Mouse (Mus musculus): ENCODE measurements at regions not wholly inside any gene's neighbourhood (a gene's known extent, or its start where the extent isn't known, plus 50 kb on each side); places are given as distances from the start of the nearest gene placed in this dataset.
"Not testable (repeated sequence)": the region's sequence is repeated elsewhere in the genome, so short reads cannot be mapped to it uniquely, and the experiment has no call there.

- H3K9ac ChIP-seq (ENCODE audit: low read length): no peak overlapping the region
- no peak overlapping the region for H3K4me3 ChIP-seq (ENCODE audit: low read depth, low read length)
- H3K27ac ChIP-seq (replicated peaks): no peak overlapping the region
- no peaks in the 10 kb centered on the region for H3K36me3 ChIP-seq (ENCODE audit: control insufficient read depth, insufficient read depth, low read length)
- H3K4me1 ChIP-seq (replicated peaks; ENCODE audit: control insufficient read depth, insufficient read depth): no peaks in the 10 kb centered on the region
- ATAC-seq (ENCODE audit: low FRiP score, low TSS enrichment): no peak
- no peak for TF ChIP-seq CTCF (IDR thresholded peaks at IDR 0.05; ENCODE audit: low read depth)
- TF ChIP-seq EP300 (optimal IDR thresholded peaks at IDR 0.05): no peak
- H3K27me3 ChIP-seq (ENCODE audit: control insufficient read depth, insufficient read depth, low read length): no peaks in the 10 kb centered on the region
- no peak overlapping the region for H3K4me2 ChIP-seq (replicated peaks; ENCODE audit: low read depth)
- 63% methylated on average over 4 of the region's 4 CpGs for WGBS
- no peak for DNase-seq (ENCODE audit: low spot score)
- no peaks in the 10 kb centered on the region for H3K9me3 ChIP-seq (ENCODE audit: control insufficient read depth, low read length)
Observed at GRCm38 (mm10) chr17:9223097-9223496, 198.8 kb upstream of the Gm17728 start.

- 56% methylated on average over 10 of the region's 10 CpGs for WGBS
- no peak for ATAC-seq (ENCODE audit: low FRiP score, low TSS enrichment)
- no peak overlapping the region for H3K4me2 ChIP-seq (replicated peaks; ENCODE audit: low read depth)
- no peaks in the 10 kb centered on the region for H3K27me3 ChIP-seq (ENCODE audit: control insufficient read depth, insufficient read depth, low read length)
- no peak overlapping the region for H3K4me3 ChIP-seq (ENCODE audit: low read depth, low read length)
- H3K9me3 ChIP-seq (ENCODE audit: control insufficient read depth, low read length): no peaks in the 10 kb centered on the region
- TF ChIP-seq CTCF (IDR thresholded peaks at IDR 0.05; ENCODE audit: low read depth): no peak
- TF ChIP-seq EP300 (optimal IDR thresholded peaks at IDR 0.05): no peak
- H3K36me3 ChIP-seq (ENCODE audit: control insufficient read depth, insufficient read depth, low read length): no peaks in the 10 kb centered on the region
- H3K27ac ChIP-seq (replicated peaks): no peak overlapping the region
- DNase-seq (ENCODE audit: low spot score): no peak
- H3K4me1 ChIP-seq (replicated peaks; ENCODE audit: control insufficient read depth, insufficient read depth): no peaks in the 10 kb centered on the region
- H3K9ac ChIP-seq (ENCODE audit: low read length): no peak overlapping the region
Observed at GRCm38 (mm10) chr17:9227872-9228575, 193.8 kb upstream of the Gm17728 start.

GRCm38 (mm10) chr17:9235141-9235571 lies 186.7 kb upstream of the Gm17728 start:
- no peak overlapping the region for H3K4me2 ChIP-seq (replicated peaks; ENCODE audit: low read depth)
- no peak for ATAC-seq (ENCODE audit: low FRiP score, low TSS enrichment)
- TF ChIP-seq CTCF (IDR thresholded peaks at IDR 0.05; ENCODE audit: low read depth) (no peak), EP300 (optimal IDR thresholded peaks at IDR 0.05) (no peak)
- no peak overlapping the region for H3K27ac ChIP-seq (replicated peaks)
- no peaks in the 10 kb centered on the region for H3K27me3 ChIP-seq (ENCODE audit: control insufficient read depth, insufficient read depth, low read length)
- H3K4me3 ChIP-seq (ENCODE audit: low read depth, low read length): no peak overlapping the region
- no peak overlapping the region for H3K9ac ChIP-seq (ENCODE audit: low read length)
- no peak for DNase-seq (ENCODE audit: low spot score)
- no peaks in the 10 kb centered on the region for H3K4me1 ChIP-seq (replicated peaks; ENCODE audit: control insufficient read depth, insufficient read depth)
- 40% methylated on average over 6 of the region's 6 CpGs for WGBS
- no peaks in the 10 kb centered on the region for H3K9me3 ChIP-seq (ENCODE audit: control insufficient read depth, low read length)
- no peaks in the 10 kb centered on the region for H3K36me3 ChIP-seq (ENCODE audit: control insufficient read depth, insufficient read depth, low read length)

- Histone ChIP-seq H3K4me3 (ENCODE audit: low read depth, low read length) (no peak overlapping the region), H3K27ac (replicated peaks) (no peak overlapping the region), H3K4me2 (replicated peaks; ENCODE audit: low read depth) (no peak overlapping the region), H3K4me1 (replicated peaks; ENCODE audit: control insufficient read depth, insufficient read depth) (no peaks in the 10 kb centered on the region), H3K9ac (ENCODE audit: low read length) (no peak overlapping the region), H3K36me3 (ENCODE audit: control insufficient read depth, insufficient read depth, low read length) (no peaks in the 10 kb centered on the region), H3K9me3 (ENCODE audit: control insufficient read depth, low read length) (no peaks in the 10 kb centered on the region), H3K27me3 (ENCODE audit: control insufficient read depth, insufficient read depth, low read length) (no peaks in the 10 kb centered on the region)
- TF ChIP-seq CTCF (IDR thresholded peaks at IDR 0.05; ENCODE audit: low read depth) (no peak), EP300 (optimal IDR thresholded peaks at IDR 0.05) (no peak)
- WGBS: 42% methylated on average over 5 of the region's 5 CpGs
- ATAC-seq (ENCODE audit: low FRiP score, low TSS enrichment): no peak
- no peak for DNase-seq (ENCODE audit: low spot score)
Observed at GRCm38 (mm10) chr17:9258646-9259170, 163.2 kb upstream of the Gm17728 start.

- TF ChIP-seq EP300 (optimal IDR thresholded peaks at IDR 0.05) (no peak), CTCF (IDR thresholded peaks at IDR 0.05; ENCODE audit: low read depth) (no peak)
- Histone ChIP-seq H3K27me3 (ENCODE audit: control insufficient read depth, insufficient read depth, low read length) (no peaks in the 10 kb centered on the region), H3K9ac (ENCODE audit: low read length) (no peak overlapping the region), H3K27ac (replicated peaks) (no peak overlapping the region), H3K4me1 (replicated peaks; ENCODE audit: control insufficient read depth, insufficient read depth) (no peaks in the 10 kb centered on the region), H3K36me3 (ENCODE audit: control insufficient read depth, insufficient read depth, low read length) (no peaks in the 10 kb centered on the region), H3K4me3 (ENCODE audit: low read depth, low read length) (no peak overlapping the region), H3K9me3 (ENCODE audit: control insufficient read depth, low read length) (no peaks in the 10 kb centered on the region), H3K4me2 (replicated peaks; ENCODE audit: low read depth) (no peak overlapping the region)
- WGBS: 65% methylated on average over 3 of the region's 3 CpGs
- DNase-seq (ENCODE audit: low spot score): no peak
- no peak for ATAC-seq (ENCODE audit: low FRiP score, low TSS enrichment)
Observed at GRCm38 (mm10) chr17:9268776-9269175, 153.1 kb upstream of the Gm17728 start.

GRCm38 (mm10) chr17:9278046-9278445 lies 143.8 kb upstream of the Gm17728 start:
- not testable (repeated sequence) for H3K27me3 ChIP-seq (ENCODE audit: control insufficient read depth, insufficient read depth, low read length); H3K36me3 ChIP-seq (ENCODE audit: control insufficient read depth, insufficient read depth, low read length); H3K9ac ChIP-seq (ENCODE audit: low read length); H3K4me1 ChIP-seq (replicated peaks; ENCODE audit: control insufficient read depth, insufficient read depth); DNase-seq (ENCODE audit: low spot score); H3K4me3 ChIP-seq (ENCODE audit: low read depth, low read length); ATAC-seq (ENCODE audit: low FRiP score, low TSS enrichment); H3K9me3 ChIP-seq (ENCODE audit: control insufficient read depth, low read length); H3K4me2 ChIP-seq (replicated peaks; ENCODE audit: low read depth); H3K27ac ChIP-seq (replicated peaks)
- WGBS: 33% methylated on average over 3 of the region's 3 CpGs
